Mouse (Mus musculus) frontal cortex, adult 2 months (tissue): ENCODE measurements around the gene Scn2a. TPM values are rescaled to one million over a fixed set of nuclear protein-coding genes. Genes with fewer than 3 reads are reported as not detected.

Experiments used
- DNase-seq, 2 experiments: peaks; one replicate each; pipeline ENCODE4 v3.0.0; 2022; ENCODE audit warnings: low spot score in 1 of 2; ENCODE audit errors: extremely low spot score in 1 of 2
- polyA plus RNA-seq: library from polyadenylated mRNA; depleted of rRNA; stranded (reverse); fragments of >200 nt; gene quantifications from 2 replicates; pipeline ENCODE4 v1.2.3, GENCODE M21; 2012; rRNA removed

Gene Scn2a
- 59.2 and 71.1 TPM in 2 replicates for polyA plus RNA-seq

DNA sequence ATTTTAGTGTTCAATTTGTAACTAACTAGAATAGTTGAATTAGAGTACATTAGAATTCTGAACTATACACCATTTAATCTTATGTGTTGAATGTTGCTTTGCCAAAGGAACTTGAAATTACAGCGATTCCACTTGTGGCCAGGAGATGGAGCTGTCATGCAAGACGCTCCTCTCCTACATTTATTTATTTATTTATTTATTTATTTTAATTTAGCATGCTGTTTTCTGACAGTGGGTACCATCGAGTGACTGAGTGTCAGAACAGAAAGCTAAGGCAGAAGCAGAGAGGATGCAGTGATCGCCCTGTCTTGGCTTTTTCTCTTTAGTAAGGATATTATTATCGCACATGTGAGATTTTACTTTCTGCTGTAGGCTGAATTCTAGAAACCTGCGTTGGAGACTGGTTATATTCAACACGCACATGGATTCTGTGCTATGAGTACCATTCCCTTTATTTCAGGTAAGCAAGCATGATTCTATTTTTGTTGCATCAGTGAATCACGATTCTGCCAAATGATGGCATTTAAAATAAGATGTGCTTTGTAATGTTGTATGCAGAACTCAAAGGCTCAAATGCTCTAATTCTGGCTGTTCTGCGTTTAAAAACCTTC lies at the start of gene Scn2a:
Gene Scn2a, plus strand, starts transcription at position 216 of the 611 bp plus-strand sequence.
- peak; percentile 46 to 85 for DNase-seq

DNA sequence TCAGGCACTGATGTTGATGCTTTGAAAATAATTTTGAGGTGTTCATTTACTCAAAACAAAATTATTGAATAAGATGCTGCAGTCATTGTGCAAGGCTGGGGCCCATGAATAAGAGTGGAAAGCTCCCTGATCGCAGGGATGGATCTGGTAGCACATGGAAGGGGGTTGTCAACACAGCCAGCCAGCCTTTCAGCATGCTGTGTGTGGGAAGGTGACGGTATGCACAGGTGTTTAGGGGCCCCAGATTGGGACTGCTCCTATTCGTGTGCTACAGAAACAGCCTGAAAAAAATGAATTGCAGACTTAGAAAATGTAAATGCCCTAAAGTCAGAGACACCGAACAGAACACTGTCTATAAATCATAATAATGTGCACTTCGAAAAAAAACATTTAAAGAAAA lies 32.9 kb upstream of the Scn2a start:
- DNase-seq: peak; percentile 37 to 41

DNA sequence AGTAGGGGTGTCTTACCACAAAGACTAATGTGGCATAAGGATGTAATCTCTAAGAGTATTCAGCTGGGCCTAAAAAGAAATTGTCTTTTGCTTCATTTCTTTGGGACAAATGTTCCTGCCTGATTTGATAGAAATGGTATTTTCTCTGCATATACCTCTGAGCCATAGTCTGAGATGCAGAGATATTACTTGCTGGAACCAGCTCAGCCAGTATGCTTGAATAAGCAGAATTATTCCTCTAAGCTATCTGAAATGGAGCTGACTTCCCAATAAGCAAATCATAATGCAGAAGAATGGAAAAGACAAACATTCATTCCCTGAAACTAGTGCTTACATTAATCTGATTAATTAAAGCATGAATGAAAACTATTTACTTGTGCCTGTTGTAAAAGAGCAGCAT lies 12.8 kb upstream of the Scn2a start:
- DNase-seq: no peak

DNA sequence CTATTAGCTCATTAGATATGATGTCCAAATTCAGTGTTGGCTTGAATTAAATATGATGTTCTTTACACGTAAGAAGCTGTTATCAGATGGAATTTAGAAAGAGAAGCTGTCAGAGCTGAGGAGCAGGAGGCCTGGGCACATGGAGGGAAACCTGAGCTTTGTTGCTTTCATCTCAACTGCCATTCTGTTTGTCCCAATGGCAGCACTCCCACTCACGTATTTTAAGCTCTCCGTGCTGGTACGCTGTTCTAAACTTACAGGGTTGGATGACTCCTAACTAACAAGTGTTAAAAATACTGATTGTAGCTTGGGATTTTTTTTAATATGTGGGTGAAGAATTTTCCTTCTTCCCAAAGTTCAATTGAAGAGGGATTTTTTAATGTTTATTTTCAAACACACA lies 8.7 kb upstream of the Scn2a start:
- peak in 1 of 2 experiments; percentile 17 for DNase-seq

DNA sequence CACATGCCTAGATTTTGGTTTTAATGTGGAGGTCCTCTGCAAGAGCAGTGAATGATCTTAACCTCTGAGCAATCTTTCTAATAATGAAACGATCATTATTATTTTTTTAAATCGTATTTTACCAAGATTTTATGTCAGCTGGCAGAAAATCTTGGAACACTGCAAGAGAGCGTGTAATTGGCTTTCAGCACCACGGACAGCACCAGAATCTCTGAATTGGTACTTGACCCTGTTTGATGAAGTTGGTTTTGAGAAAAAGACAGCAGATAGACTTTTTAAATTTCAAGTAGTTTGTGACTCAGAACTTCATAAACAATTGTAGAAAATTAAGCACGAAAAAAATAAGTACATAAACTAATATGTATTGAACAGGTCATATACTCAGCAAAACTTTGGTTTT lies 790 bp upstream of the Scn2a start:
- DNase-seq: no peak

DNA sequence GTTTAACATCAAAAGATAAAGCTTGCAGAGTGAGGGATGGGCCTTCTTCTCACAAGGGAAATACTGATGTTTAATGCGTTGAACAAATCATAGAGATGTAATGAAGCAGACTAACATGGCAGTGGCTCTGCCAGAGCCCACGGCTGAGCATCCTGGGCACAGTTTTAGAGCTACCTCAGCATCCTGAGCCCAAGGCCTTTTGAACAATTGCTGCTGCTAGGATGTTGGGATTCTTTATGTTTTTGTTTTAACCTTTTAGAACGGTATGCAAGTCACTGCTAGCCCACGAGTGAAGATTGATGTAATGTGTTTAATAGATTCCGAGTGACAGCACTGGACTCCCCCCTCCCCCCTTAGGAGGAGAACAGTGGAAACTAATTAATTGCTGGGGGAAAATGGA lies 683 bp downstream of the Scn2a start:
- DNase-seq: peak in 1 of 2 experiments; percentile 33

DNA sequence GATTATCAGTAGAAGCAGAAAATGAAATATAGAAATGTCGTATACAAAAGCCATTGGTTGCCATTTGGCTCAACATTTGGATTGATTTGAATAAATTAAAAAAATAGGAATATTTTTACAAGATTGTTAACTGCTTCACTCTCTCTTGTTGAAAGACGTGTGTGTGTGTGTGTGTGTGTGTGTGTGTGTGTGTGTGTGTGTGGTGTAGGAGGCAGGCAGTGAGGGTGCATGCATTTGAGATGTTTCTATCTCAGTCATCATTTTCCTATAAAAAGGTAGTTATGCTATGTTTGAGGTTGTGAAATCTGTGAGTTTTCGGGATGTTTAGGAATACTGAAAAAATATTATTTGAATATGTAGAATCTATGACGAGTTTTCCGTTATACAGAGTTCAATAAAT lies 1.3 kb downstream of the Scn2a start:
- DNase-seq: peak in 1 of 2 experiments; percentile 19

DNA sequence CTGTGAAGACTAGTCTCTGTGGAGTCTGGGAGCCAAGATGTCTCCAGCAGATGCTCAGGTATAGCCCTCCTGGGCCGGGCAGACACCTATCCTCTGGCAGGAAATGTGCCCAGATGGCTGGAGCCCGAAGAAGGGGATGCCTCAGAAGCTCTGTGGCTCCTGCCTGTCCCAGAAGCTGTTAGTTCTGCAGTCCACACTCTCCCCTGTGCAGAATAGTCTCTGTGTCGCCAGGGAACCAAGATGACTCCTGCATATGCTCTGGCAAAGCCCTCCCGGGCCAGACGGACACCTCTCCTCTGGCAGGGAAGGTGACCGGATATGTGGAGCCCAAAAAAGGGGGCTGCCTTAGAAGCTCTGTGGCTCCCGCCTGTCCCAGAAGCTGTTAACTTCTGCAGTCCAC lies 32.1 kb downstream of the Scn2a start:
- DNase-seq: no peak

DNA sequence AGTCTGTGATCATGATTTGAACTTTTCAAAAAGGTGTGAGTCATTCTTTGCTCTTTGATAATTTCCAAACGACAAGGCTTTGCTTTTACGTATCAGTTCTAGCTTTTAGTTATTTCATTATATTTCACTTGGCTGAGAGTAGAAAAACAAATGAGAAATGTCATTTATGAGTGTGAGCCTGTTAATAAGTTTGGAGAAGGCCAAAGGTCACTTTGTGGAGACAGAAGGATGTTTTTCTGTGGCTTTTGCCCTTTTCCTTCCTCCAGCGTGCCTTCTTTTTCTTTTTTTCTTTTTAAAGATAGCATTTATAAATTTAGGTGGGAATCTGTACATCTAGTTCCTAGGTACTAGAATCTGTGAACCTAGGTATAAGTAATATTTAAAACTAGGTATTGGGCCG lies 36.5 kb downstream of the Scn2a start:
- no peak for DNase-seq

DNA sequence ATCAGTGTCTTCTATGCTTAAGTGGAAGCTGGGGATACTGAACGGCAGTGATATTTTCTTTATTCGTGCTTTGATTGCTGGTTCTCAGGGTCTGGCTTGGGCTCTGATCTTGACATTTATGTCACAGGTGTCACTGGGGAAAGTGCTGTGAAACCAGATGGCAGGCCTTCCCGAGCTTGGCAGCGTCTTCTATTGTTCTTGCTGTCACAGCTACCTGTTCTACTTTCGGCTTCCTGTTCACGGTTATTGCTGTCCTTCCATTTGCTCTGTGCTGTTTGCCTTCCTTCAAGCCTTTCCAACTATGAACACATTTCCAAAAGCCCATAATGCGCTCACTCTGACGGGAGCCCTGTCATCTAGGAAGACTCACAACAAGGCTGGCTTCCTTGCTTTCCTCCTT lies 37.9 kb downstream of the Scn2a start:
- DNase-seq: peak in 1 of 2 experiments; percentile 35

DNA sequence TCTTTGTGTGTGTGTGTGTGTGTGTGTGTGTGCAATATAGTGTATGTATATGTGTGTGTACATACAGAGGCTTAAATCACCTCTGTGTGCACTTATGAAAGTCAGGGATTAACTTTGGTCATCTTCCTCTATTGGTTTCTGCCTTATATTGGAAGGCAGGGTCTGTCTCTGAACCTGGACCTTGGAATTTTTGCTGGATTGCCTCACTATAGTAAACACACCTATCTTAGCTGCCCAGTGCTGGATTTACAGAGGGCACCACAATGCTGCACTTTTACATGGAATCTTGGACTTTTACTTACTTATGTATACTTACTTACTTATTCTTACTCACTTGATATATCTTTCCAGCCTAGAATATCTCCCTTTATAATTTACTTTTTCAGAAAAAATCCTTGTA lies 43.3 kb downstream of the Scn2a start:
- DNase-seq: no peak

DNA sequence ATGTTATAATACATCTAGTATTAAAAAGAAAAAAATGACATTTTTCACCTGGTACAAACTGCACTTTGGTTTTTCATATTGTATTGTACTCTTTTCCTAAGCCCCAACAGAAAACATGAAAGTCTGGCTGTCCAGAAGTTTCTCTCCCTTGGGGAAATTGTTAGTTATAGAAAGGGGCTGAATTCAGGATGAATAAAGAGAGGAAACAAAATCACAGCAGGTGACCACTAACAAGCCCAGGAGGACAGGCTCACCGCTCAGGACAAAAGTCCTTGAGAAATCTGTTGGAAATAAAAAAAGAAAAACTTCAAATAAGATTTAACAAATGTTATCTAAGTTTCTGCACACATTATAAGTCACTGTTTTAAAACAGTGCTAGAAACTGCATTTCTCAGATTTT lies 43.9 kb downstream of the Scn2a start:
- no peak for DNase-seq

DNA sequence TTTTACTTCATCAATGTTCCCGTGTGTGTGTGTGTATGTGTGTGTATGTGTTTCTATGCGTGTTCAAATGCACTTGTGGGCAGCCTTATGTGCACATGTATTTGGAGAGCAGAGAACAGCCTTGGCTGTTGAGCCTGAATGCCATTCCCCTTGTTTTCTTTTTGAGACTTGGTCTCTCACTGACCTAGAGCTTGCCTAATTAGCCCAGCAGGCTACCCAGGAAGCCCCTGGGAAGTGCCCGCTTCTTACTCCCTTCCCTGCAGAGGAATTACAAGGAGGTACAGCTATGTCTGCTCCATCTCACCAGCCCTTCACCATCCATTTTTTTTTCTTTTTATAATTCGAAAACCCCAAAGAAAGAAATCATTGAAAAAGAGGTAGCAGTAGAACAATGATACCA lies 44.6 kb downstream of the Scn2a start:
- DNase-seq: no peak

DNA sequence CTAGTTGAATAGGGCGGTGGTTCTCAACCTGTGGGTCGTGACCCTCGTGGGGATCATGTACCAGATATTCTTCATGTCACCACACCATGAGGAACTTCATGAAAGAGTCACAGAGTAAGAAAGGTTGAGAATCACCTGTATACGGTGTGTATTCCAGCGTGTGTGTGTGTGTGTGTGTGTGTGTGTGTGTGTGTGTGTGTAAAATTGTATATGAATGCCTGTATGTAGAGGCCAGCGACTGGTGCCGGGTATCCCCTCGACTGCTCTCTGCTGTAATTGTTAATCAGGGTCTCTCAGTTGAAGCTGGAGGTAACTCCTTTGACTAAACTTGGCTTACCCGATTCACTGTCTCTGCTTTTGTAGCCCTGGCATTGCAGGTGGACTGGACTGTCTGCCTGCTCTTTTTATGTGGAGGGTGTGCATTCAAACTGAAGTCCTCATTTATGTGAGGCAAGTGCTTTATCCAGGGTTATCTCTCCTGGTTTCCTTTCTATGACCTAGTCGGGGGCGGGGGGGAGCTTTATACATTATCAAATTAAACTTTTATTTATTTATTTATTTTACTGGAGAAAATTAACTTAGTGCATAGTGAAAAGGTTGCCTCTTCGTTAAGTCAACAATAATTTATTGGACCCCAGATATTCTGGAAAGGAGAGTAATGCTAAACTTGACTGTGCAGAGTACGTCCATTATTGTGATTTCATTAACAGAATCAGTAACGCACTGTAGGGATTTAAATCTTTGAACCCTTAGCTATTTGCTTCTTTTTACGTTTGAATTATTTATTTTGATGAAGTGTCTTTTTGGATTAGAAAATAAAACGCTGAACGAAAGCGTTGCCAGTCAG lies 47.2 kb downstream of the Scn2a start:
- DNase-seq: no peak

DNA sequence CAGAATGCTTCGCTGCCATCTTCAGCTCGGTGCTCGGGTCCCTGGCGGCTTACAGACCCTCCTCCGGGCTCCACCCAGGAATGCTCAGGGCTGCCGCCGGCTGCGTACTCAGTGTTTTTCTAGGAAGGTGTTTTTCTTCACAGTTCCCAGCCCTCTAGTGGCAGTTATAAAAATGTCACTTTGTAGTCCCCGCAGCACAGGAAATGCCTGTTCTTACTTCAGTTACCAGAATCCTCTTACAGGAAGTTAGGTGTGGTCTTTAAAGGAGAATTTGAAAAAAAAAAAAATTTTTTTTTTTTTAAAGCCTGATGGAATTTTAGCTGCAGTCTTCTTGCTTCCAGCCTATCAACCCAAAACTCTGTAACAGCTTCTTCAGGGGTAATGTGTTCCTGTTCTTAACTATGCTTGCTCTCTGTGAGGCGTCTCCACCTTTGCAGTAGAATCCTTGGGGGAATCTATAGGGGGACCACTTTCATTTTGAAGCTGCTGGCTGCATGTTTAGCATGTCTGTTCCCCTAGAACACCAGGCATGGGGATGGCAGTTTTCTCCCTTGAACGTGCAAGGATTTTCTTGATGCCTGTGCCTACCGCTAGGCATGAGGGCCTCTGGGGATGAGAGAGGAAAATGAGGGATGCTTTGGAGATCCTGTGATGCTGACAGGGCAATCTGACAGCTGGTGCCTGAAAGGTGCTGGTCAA lies 48.0 kb downstream of the Scn2a start:
- peak; percentile 84 to 94 for DNase-seq

DNA sequence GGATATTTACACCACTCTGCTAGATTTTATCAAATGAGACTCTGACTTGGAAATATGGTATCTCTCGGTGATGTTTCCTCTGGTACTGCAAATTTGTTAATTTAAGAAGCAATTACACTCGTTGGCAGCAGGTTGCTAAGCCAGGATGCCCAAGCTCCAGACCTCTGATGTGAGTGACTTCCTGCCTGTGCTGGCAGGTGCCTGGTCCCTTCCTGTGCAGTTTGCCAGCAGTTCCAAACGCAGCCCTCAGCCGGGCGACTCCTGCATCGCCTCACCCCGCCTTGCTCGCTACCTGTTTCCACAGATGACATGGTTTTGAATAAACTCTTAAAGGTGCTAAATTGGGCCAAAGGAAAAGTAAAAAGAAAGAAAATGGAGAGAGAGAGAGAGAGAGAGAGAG lies 49.0 kb downstream of the Scn2a start:
- DNase-seq: peak in 1 of 2 experiments; percentile 37

DNA sequence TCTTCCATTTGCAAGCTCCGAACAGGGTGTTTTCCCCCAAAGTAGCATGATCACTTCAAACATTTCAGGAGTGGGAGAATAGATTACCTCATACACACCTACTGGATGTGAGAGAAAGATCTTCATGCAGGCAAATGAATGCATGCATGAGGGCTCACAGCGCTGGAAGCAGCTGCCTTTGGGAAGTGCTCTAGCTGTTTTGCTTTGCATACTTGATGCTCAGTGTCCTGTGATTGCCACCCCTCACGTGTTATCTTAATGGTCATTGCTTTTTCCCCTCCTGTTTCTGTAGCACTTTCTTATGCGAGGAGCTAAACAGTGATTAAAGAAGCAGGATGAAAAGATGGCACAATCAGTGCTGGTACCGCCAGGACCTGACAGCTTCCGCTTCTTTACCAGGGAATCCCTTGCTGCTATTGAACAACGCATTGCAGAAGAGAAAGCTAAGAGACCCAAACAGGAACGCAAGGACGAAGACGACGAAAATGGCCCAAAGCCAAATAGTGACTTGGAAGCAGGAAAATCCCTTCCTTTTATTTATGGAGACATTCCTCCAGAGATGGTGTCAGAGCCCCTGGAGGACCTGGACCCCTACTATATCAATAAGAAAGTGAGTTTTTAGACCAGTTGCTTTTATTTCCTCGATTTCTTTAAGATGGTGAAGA lies 49.7 kb downstream of the Scn2a start:
- DNase-seq: peak in 1 of 2 experiments; percentile 44

DNA sequence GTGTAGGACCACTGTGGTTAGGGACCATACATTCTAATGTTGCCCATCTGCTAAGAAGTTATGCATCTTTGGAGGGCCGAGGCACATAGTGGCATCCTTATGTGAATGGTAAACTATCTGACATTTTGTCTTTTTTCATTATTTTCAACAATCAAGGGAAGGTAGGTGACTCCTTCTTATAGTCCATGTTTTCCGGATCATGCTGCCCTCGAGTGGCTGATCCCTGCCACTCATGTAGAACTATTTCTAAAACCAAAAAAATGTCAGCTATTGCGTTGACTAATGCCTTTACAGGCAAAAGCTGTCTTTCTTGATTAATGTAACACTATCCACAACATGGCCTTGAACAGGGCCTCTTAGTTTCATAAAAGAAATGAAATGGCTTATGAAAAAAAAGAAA lies 59.0 kb downstream of the Scn2a start:
- no peak for DNase-seq

DNA sequence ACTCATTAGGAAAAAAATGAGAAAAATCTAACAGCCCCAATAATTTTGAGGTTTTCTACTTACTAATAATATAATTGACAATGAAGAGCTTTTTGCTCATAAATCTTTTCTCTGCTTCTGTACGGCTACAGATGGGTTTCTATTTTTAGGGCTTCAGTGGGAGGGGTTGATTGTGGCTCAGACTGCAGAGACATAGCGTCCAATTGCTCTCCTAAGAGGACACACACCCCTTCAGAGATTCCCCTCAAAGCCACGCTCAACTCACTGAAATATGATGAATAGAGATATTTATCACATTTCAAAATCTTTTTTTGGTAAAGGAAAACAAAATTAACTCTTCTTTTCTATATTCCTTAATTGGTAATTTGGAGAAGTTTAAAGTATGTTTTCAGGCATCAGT lies 64.6 kb downstream of the Scn2a start:
- DNase-seq: peak; percentile 56 to 66

DNA sequence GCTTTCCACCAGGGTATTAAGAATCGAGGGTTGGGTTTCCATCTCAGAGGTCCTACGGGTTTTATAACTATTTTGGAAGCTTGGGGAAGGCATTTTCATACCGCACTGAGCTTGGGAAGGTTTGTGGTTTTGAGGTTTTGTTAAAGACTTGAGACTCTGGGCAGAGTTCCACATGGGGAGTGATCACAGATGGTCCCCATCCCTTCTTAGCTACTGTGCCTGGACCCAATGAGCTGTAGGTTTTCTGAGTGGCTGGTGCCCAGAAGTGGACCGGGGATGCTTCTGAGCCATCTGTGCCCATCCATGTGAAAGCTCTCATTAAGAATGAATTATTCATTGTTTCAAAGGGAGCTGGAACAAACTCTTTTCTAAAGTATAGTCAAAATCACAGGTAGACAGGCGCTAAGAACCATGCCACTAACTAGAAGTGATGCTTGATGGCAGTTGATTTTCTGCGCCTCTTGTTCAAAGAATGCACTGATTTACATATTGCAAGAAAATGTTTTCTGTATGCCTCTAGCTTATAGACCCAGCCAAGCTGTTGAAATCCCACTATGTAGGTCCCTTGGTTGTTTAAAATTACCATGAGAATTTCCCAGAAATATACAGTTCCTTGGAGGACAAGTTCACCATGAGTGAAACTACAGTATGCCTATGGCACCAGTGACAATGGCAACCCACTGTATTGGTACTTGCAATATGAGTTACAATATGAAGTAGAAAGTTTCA lies 70.0 kb downstream of the Scn2a start:
- peak; percentile 69 to 80 for DNase-seq
